Comparison of ENCODE assay signal across 8 mouse cellular contexts in genomic region chr2:4864008-4864816, GRCm38 (mm10). TPM values are rescaled to one million over a fixed set of nuclear protein-coding genes. Genes with fewer than 3 reads are reported as not detected.
DNase-seq lines count a peak whose midpoint lies in the region; ATAC-seq and TF ChIP-seq lines count a peak whose summit lies in the region.

No protein-coding gene starts in this region.

- H3K4me1 ChIP-seq in forebrain, embryonic 15.5 days, result no peaks in the 10 kb centered on the region
- no peaks in the 10 kb centered on the region for H3K4me1 ChIP-seq in hindbrain, embryonic 16.5 days (ENCODE audit: control insufficient read depth, insufficient read depth, low read depth, low read length)
- H3K4me1 ChIP-seq in midbrain, embryonic 10.5 days, result no peaks in the 10 kb centered on the region

- in situ Hi-C loops in Patski (cut with MboI; ENCODE audit: low pct_unique_long_range_greater_than_20kb), result loop anchor here (10.0 to 25.0 kb wide), 2 partner anchors 652 to 1049 kb away; no protein-coding TSS in a partner anchor

- WGBS in forebrain, embryonic 15.5 days, result 49% methylated on average over 7 of the region's 7 CpGs
- 43% methylated on average over 7 of the region's 7 CpGs for WGBS in hindbrain, embryonic 16.5 days
- 52% methylated on average over 7 of the region's 7 CpGs for WGBS in midbrain, embryonic 10.5 days

- H3K27me3 ChIP-seq in Patski, result peaks cover 23% of the 10 kb centered on the region
- H3K27me3 ChIP-seq in forebrain, embryonic 15.5 days, result no peaks in the 10 kb centered on the region
- H3K27me3 ChIP-seq in hindbrain, embryonic 16.5 days (replicated peaks; ENCODE audit: control insufficient read depth, insufficient read depth, low read length), result no peaks in the 10 kb centered on the region; the same call in 1 of the 2 replicates
- no peaks in the 10 kb centered on the region for H3K27me3 ChIP-seq in midbrain, embryonic 10.5 days (ENCODE audit: low read depth, poor library complexity, severe bottlenecking)

- no peak overlapping the region for H3K4me2 ChIP-seq in forebrain, embryonic 15.5 days (replicated peaks)
- no peak overlapping the region for H3K4me2 ChIP-seq in hindbrain, embryonic 16.5 days (ENCODE audit: low read length)

- intact Hi-C loops in left cerebral cortex, postnatal 10 days (cut with DNase I), result loop anchor here (2.0 to 5.0 kb wide), 2 partner anchors 212 to 365 kb away; partner anchors contain the start of gene Prpf18

- POLR2A ChIA-PET in Patski (lab: Charles Lee), result no interaction called here

- DNase-seq in Patski (ENCODE audit: low read depth, low spot score), result no peak
- peak; percentile 64 to 78 for DNase-seq in cerebellum, adult 18-20 months
- DNase-seq in left cerebral cortex, postnatal 10 days (ENCODE audit: extremely low spot score in 1 of 2, low spot score in 2 of 2), result peak; percentile 68 to 71
- DNase-seq in midbrain, embryonic 10.5 days (ENCODE audit: low spot score), result peak; percentile 78
- peak; percentile 59 for DNase-seq in right cerebral cortex, postnatal 25 days
- peak; percentile 66 to 70 for DNase-seq in urinary bladder, postnatal 36 days (ENCODE audit: low spot score in 2 of 2)

- no peak overlapping the region for H3K27ac ChIP-seq in forebrain, embryonic 15.5 days (replicated peaks)
- H3K27ac ChIP-seq in hindbrain, embryonic 16.5 days (ENCODE audit: low read depth, low read length), result no peak overlapping the region
- no peak overlapping the region for H3K27ac ChIP-seq in midbrain, embryonic 10.5 days (replicated peaks)

- ATAC-seq in Patski, result no peak
- peak; percentile 86 for ATAC-seq in forebrain, embryonic 15.5 days (replicated peaks)
- ATAC-seq in hindbrain, embryonic 16.5 days, result peak; percentile 84

- peak; percentile 88 for TF ChIP-seq CTCF in Patski (IDR thresholded peaks at IDR 0.05)

- CTCF ChIA-PET in Patski (lab: Charles Lee), result interaction anchor here (0.7 to 1.7 kb wide), 15 partner anchors 9 to 1064 kb away, joined by 3 to 9 read pairs (median 3); partner anchors contain the start of gene Prpf18

- no peaks in the 10 kb centered on the region for H3K9me3 ChIP-seq in forebrain, embryonic 15.5 days
- H3K9me3 ChIP-seq in hindbrain, embryonic 16.5 days (ENCODE audit: control insufficient read depth, low read length), result no peaks in the 10 kb centered on the region
- H3K9me3 ChIP-seq in midbrain, embryonic 10.5 days (replicated peaks), result no peaks in the 10 kb centered on the region

- H3K4me3 ChIP-seq in forebrain, embryonic 15.5 days, result no peak overlapping the region
- no peak overlapping the region for H3K4me3 ChIP-seq in hindbrain, embryonic 16.5 days (ENCODE audit: low read length)
- H3K4me3 ChIP-seq in midbrain, embryonic 10.5 days, result no peak overlapping the region

- H3K36me3 ChIP-seq in forebrain, embryonic 15.5 days, result no peaks in the 10 kb centered on the region
- H3K36me3 ChIP-seq in hindbrain, embryonic 16.5 days (ENCODE audit: control insufficient read depth, insufficient read depth, low read length), result no peaks in the 10 kb centered on the region
- H3K36me3 ChIP-seq in midbrain, embryonic 10.5 days, result no peaks in the 10 kb centered on the region

- H3K9ac ChIP-seq in forebrain, embryonic 15.5 days (replicated peaks), result no peak overlapping the region
- H3K9ac ChIP-seq in hindbrain, embryonic 16.5 days (ENCODE audit: low read depth, low read length), result no peak overlapping the region

RNA-seq across cellular contexts. Expression of gene Sephs1, which starts 17.2 kb away (rescaled TPM):
- polyA plus RNA-seq in Patski (2021), result 46.6 TPM
- 80.5 and 81.5 TPM in 2 replicates for polyA plus RNA-seq in forebrain, embryonic 15.5 days (2015; fragmentation: Nextera tagmentation; extraction: Ambion mirVana)
- polyA plus RNA-seq in hindbrain, embryonic 16.5 days (2015; fragmentation: Nextera tagmentation; extraction: Ambion mirVana), result 47.6 and 50.7 TPM in 2 replicates
- total RNA-seq in left cerebral cortex, postnatal 10 days (2021), result 10 to 100 TPM; 39.7 to 46.5 TPM
- 118 and 124 TPM in 2 replicates for polyA plus RNA-seq in midbrain, embryonic 10.5 days (2016; fragmentation: Nextera tagmentation; extraction: Ambion mirVana)

RNA-seq across cellular contexts. Expression of gene Phyh, which starts 54.6 kb away (rescaled TPM):
- polyA plus RNA-seq in Patski (2021), result 57.0 TPM
- polyA plus RNA-seq in forebrain, embryonic 15.5 days (2015; fragmentation: Nextera tagmentation; extraction: Ambion mirVana), result 44.6 and 50.8 TPM in 2 replicates
- polyA plus RNA-seq in hindbrain, embryonic 16.5 days (2015; fragmentation: Nextera tagmentation; extraction: Ambion mirVana), result 95.9 and 120 TPM in 2 replicates
- total RNA-seq in left cerebral cortex, postnatal 10 days (2021), result 10 to 100 TPM; 58.8 to 63.2 TPM
- 36.3 and 41.4 TPM in 2 replicates for polyA plus RNA-seq in midbrain, embryonic 10.5 days (2016; fragmentation: Nextera tagmentation; extraction: Ambion mirVana)
